Mouse (Mus musculus): ENCODE results near the gene Cenpk. TPM values are rescaled to one million over a fixed set of nuclear protein-coding genes. Genes with fewer than 3 reads are reported as not detected.
"Not testable (repeated sequence)": the region's sequence is repeated elsewhere in the genome, so short reads cannot be mapped to it uniquely, and the experiment has no call there.

Cenpk gene
- total RNA-seq (2021) = 1 to 10 TPM; 2.6 to 3.1 TPM
- long read RNA-seq, experiment 1, partial matches to known transcripts = 0 of 1 reads
- long read RNA-seq, experiment 1, other reads (novel, unspliced or antisense) = 1 of 1 reads
- long read RNA-seq, experiment 2, partial matches to known transcripts = 0 of 3 reads
- long read RNA-seq, experiment 2, other reads (novel, unspliced or antisense) = 3 of 3 reads

GRCm38 (mm10) chr13:104228384-104229066 is at the start of gene Cenpk, which contains the start of gene Ppwd1:
Gene Cenpk, plus strand, starts transcription at chr13:104228611.
Gene Ppwd1, minus strand, starts transcription at chr13:104228843.
- DNase-seq = peak; percentile 94

GRCm38 (mm10) chr13:104178650-104179121 is 49.7 kb upstream of the Cenpk start, which contains the start of gene Trim23:
Gene Trim23, plus strand, starts transcription at chr13:104178797.
- DNase-seq = peak; percentile 98

- no peak for DNase-seq
These were observed 49.1 kb upstream of the Cenpk start for GRCm38 (mm10) chr13:104179176-104179888.

GRCm38 (mm10) chr13:104187357-104187756 is 41.1 kb upstream of the Cenpk start:
- DNase-seq = no peak

- DNase-seq = not testable (repeated sequence)
These were observed 32.5 kb upstream of the Cenpk start for GRCm38 (mm10) chr13:104195891-104196290.

- DNase-seq = no peak
These were observed 24.1 kb upstream of the Cenpk start for GRCm38 (mm10) chr13:104204313-104204712.

GRCm38 (mm10) chr13:104227478-104227877 is 933 bp upstream of the Cenpk start:
- DNase-seq = no peak

GRCm38 (mm10) chr13:104229181-104229580 is 770 bp downstream of the Cenpk start:
- no peak for DNase-seq

GRCm38 (mm10) chr13:104258997-104259396 is 30.6 kb downstream of the Cenpk start:
- DNase-seq = no peak

GRCm38 (mm10) chr13:104285031-104285431 is 56.6 kb downstream of the Cenpk start:
- no peak for DNase-seq

GRCm38 (mm10) chr13:104285737-104286311 is 57.4 kb downstream of the Cenpk start:
- peak; percentile 6 for DNase-seq

GRCm38 (mm10) chr13:104286336-104286735 is 57.9 kb downstream of the Cenpk start:
- DNase-seq = no peak

GRCm38 (mm10) chr13:104286897-104287309 is 58.5 kb downstream of the Cenpk start:
- peak; percentile 80 for DNase-seq

- no peak for DNase-seq
These were observed 59.2 kb downstream of the Cenpk start, which contains the start of gene Adamts6 for GRCm38 (mm10) chr13:104287366-104288225. Gene Adamts6, plus strand, starts transcription at chr13:104287835.

GRCm38 (mm10) chr13:104288226-104288859 is 59.9 kb downstream of the Cenpk start:
- peak; percentile 62 for DNase-seq

- no peak for DNase-seq
These were observed 60.8 kb downstream of the Cenpk start for GRCm38 (mm10) chr13:104289176-104289575.

- DNase-seq = no peak
These were observed 67.1 kb downstream of the Cenpk start for GRCm38 (mm10) chr13:104295472-104295871.
